Mouse (Mus musculus) megakaryocyte progenitor cell, adult 5-6 weeks (primary cell): Measurements from ENCODE around the gene Micall1. TPM values are rescaled to one million over a fixed set of nuclear protein-coding genes. Genes with fewer than 3 reads are reported as not detected.

ENCODE experiments used
- ATAC-seq: replicated peaks from 2 replicates; pipeline ENCODE4 v1.8.0; 2016; ENCODE audit warnings: mild to moderate bottlenecking, moderate TSS enrichment, inconsistent platforms; ENCODE audit not compliant: poor library complexity
- total RNA-seq, 2 experiments: library from RNA; stranded (forward) in 1 of 2; stranded (reverse) in 1 of 2; fragments of 157-497, 149-512 nt in 1 of 2; fragments of 200-1000 nt in 1 of 2; gene quantifications; 2 replicates each; pipeline versions ENCODE4 v1.2.3 to v1.2.4; 2015 to 2017

The Micall1 gene
- total RNA-seq, 2 experiments from 2014 or later: 3.6 to 4.8 TPM

DNA sequence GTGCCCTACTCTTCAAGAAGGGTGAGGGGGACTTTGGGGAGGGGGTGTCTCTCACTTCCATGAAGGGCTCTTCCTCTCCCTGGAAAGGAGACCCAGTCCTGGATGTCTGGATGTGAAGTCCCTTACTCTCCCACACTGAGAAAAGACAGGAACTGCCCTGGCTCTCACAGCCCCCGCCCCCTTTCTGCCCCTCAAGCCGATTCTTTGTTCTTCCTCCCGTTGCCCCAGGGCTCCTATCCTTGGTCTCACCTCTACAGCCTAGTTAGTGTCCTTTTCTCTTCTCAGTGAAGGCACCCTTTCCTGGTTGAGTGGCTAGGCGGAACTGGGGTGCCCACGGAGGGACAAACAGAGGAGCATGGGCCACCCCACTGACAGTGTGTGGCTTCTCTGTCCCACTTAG, 56.4 kb downstream of the Micall1 start, which contains the start of gene Sox10:
TSS of gene Sox10 (minus strand) at position 101 of the 400 bp plus-strand sequence.
- no peak for ATAC-seq

DNA sequence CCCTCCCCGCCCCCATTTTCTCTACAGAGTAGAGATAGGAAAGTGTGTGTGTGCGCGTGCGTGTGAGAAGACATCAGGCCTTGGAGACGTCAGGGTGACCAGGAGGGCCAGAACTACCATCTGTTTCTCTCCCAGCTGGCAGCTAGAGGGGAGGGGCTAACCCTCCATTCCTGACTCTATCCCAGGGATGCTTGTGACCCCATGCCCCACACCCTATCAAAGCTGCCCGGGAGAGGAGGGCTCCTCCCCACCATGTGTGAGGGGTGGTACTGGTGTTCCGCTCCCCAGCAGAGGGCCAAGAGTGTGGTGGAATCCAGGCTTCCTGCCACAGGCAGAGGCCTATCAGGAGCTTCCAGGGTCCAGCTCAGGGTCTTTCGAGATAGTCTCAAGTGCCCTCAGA, 58.0 kb downstream of the Micall1 start:
- no peak for ATAC-seq

DNA sequence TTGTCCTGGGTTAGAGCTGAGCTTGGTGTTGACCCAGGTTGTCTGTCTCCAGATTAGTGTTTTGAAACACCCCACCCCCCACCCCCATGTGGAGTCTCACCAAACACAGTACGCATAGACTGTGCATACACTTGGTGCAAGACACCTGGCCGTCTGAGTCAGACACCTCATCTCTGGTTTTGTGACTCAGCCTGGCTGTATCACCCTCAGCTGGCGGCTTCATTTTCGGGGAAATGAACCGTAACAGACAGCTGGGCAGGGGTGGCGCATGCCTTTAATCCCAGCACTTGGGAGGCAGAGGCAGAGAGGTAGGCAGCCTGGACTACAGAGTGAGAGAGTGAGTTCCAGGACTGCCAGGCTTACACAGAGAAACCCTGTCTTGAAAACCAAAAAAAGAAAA, 68.2 kb downstream of the Micall1 start:
- no peak for ATAC-seq

- ATAC-seq: no peak
These were observed 76.5 kb downstream of the Micall1 start for GRCm38 (mm10) chr15:79185213-79185612.

Other genes with a start within 250 kb of the Micall1 start
- 27.8 and 28.9 TPM in 2 replicates for gene Gga1, start 231.7 kb upstream of the Micall1 start, total RNA-seq (2015)
- gene Gga1, start 231.7 kb upstream of the Micall1 start, total RNA-seq (2017): 15.4 and 20.1 TPM in 2 replicates
- not detected in 2 replicates for gene Gm49510, start 209.2 kb upstream of the Micall1 start, total RNA-seq (2015)
- gene Gm49510, start 209.2 kb upstream of the Micall1 start, total RNA-seq (2017): 1.2 and 2.6 TPM in 2 replicates
- 42.5 and 55.8 TPM in 2 replicates for gene Sh3bp1, start 209.1 kb upstream of the Micall1 start, total RNA-seq (2015)
- 18.9 and 22.9 TPM in 2 replicates for gene Sh3bp1, start 209.1 kb upstream of the Micall1 start, total RNA-seq (2017)
- gene Pdxp, start 195.0 kb upstream of the Micall1 start, total RNA-seq (2015): 9.5 and 12.8 TPM in 2 replicates
- 5.0 and 8.8 TPM in 2 replicates for gene Pdxp, start 195.0 kb upstream of the Micall1 start, total RNA-seq (2017)
- 480 and 550 TPM in 2 replicates for gene Lgals1, start 182.2 kb upstream of the Micall1 start, total RNA-seq (2015)
- 648 and 851 TPM in 2 replicates for gene Lgals1, start 182.2 kb upstream of the Micall1 start, total RNA-seq (2017)
- gene Nol12, start 174.0 kb upstream of the Micall1 start, total RNA-seq (2015): 38.7 and 47.6 TPM in 2 replicates
- gene Nol12, start 174.0 kb upstream of the Micall1 start, total RNA-seq (2017): 19.9 and 25.2 TPM in 2 replicates
- 66.0 and 71.4 TPM in 2 replicates for gene Triobp, start 161.2 kb upstream of the Micall1 start, total RNA-seq (2015)
- gene Triobp, start 161.2 kb upstream of the Micall1 start, total RNA-seq (2017): 20.7 and 26.0 TPM in 2 replicates
- gene H1f0, start 80.4 kb upstream of the Micall1 start, total RNA-seq (2015): 11.1 and 14.5 TPM in 2 replicates
- 24.3 and 29.0 TPM in 2 replicates for gene H1f0, start 80.4 kb upstream of the Micall1 start, total RNA-seq (2017)
- gene Galr3, start 67.0 kb upstream of the Micall1 start, total RNA-seq (2015): 0.15 and 0.69 TPM in 2 replicates
- 0.29 and 0.91 TPM in 2 replicates for gene Galr3, start 67.0 kb upstream of the Micall1 start, total RNA-seq (2017)
- 16.0 and 17.3 TPM in 2 replicates for gene Ankrd54, start 46.0 kb upstream of the Micall1 start, total RNA-seq (2015)
- gene Ankrd54, start 46.0 kb upstream of the Micall1 start, total RNA-seq (2017): 11.2 and 18.8 TPM in 2 replicates
- 192 and 203 TPM in 2 replicates for gene Eif3l, start 33.7 kb upstream of the Micall1 start, total RNA-seq (2015)
- 259 and 271 TPM in 2 replicates for gene Eif3l, start 33.7 kb upstream of the Micall1 start, total RNA-seq (2017)
- gene Polr2f, start 32.1 kb downstream of the Micall1 start, total RNA-seq (2015): 76.7 and 114 TPM in 2 replicates
- 88.6 and 104 TPM in 2 replicates for gene Polr2f, start 32.1 kb downstream of the Micall1 start, total RNA-seq (2017)
- 0.99 TPM in 1 of 2 replicates, not detected in the other for gene 1700088E04Rik, start 32.4 kb downstream of the Micall1 start, total RNA-seq (2015)
- gene 1700088E04Rik, start 32.4 kb downstream of the Micall1 start, total RNA-seq (2017): not detected in 2 replicates
- gene Sox10, start 56.3 kb downstream of the Micall1 start, total RNA-seq (2015): not detected in 2 replicates
- not detected in 2 replicates for gene Sox10, start 56.3 kb downstream of the Micall1 start, total RNA-seq (2017)
- gene Pick1, start 120.3 kb downstream of the Micall1 start, total RNA-seq (2015): 4.1 and 8.3 TPM in 2 replicates
- gene Pick1, start 120.3 kb downstream of the Micall1 start, total RNA-seq (2017): 8.8 and 9.0 TPM in 2 replicates
- gene Gm49486, start 120.5 kb downstream of the Micall1 start, total RNA-seq (2015): 0.22 and 0.46 TPM in 2 replicates
- not detected in 2 replicates for gene Gm49486, start 120.5 kb downstream of the Micall1 start, total RNA-seq (2017)
- gene Slc16a8, start 145.9 kb downstream of the Micall1 start, total RNA-seq (2015): not detected in 2 replicates
- gene Slc16a8, start 145.9 kb downstream of the Micall1 start, total RNA-seq (2017): not detected in 2 replicates
- gene Baiap2l2, start 176.6 kb downstream of the Micall1 start, total RNA-seq (2015): 0.27 and 0.34 TPM in 2 replicates
- gene Baiap2l2, start 176.6 kb downstream of the Micall1 start, total RNA-seq (2017): not detected in 2 replicates
- 6.9 and 8.4 TPM in 2 replicates for gene Pla2g6, start 219.5 kb downstream of the Micall1 start, total RNA-seq (2015)
- gene Pla2g6, start 219.5 kb downstream of the Micall1 start, total RNA-seq (2017): 6.6 and 6.9 TPM in 2 replicates
- gene Maff, start 237.7 kb downstream of the Micall1 start, total RNA-seq (2015): 3.2 and 3.9 TPM in 2 replicates
- 1.5 and 1.7 TPM in 2 replicates for gene Maff, start 237.7 kb downstream of the Micall1 start, total RNA-seq (2017)